Mouse (Mus musculus) embryo, embryonic 10.5 days (tissue): ENCODE measurements around the gene Sis.
A peak's percentile ranks its signal among the peaks of the same experiment; 100 is the strongest.

Source experiments
- DNase-seq: peaks from one replicate; pipeline ENCODE4 v3.0.0-alpha.2; 2015; ENCODE audit warnings: low spot score

Gene Sis

DNA sequence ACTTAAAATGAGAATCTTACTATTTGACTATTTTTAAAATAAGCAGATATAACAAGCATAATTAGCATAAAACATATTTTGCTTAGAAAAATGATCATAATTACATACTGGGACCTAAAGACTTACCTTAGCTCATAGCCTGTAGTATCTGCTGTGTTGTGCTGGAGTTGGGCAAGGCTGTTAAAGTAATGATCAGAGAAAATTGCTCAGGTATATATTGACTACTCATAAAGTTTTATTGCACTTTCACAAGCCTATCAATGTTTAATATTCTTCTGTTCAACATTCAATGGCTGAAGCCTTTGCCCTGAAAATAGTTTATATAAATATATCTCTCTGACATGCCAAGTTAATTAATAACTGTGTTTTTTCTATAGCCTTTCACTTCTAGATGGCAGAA lies at the start of gene Sis:
Sis (minus strand) TSS at position 189 of the 400 bp plus-strand sequence.
- no peak for DNase-seq

DNA sequence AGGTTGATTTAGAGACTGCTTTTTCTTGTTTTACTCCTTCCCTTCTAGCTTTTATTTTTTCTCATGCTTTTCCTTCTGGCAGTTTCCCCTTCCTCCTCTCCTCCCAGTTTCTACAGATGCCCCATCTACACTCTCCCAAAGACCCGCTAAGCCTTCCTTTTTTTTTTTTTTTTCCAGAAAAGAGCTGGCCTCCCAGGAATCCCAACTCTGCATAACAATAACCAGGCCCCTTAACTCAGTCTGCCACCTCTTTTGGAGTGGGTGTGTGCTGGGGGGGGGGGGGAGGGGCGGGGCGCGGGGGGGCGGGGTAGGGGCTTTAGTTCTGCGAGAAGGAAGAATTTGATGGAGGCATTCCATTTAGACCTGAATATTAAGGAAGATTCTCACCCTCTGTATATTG lies 38.4 kb upstream of the Sis start:
- peak; percentile 0 for DNase-seq

- no peak for DNase-seq
Measured at GRCm38 (mm10) chr3:73002933-73003696, 35.5 kb upstream of the Sis start.

DNA sequence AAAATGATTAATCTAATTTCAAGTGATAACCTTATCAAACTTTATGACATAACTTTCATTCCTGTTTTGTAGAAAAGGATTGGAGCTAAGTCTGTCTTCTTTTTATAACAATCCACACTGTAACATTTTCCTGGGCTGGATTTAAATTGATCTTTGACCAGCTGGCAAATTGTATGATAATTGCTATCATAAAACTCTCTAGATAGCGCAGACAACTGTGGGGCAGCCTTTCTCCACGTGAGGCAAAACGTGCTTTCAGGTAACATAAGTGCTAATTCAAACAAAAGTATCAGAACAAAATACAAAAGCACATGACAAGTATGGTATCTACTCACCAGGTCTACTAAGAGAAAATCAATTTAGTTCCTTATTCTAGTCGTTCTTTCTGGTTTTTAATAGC lies 29.9 kb upstream of the Sis start:
- DNase-seq: no peak

- no peak for DNase-seq
Measured at GRCm38 (mm10) chr3:72990992-72991391, 23.3 kb upstream of the Sis start.

DNA sequence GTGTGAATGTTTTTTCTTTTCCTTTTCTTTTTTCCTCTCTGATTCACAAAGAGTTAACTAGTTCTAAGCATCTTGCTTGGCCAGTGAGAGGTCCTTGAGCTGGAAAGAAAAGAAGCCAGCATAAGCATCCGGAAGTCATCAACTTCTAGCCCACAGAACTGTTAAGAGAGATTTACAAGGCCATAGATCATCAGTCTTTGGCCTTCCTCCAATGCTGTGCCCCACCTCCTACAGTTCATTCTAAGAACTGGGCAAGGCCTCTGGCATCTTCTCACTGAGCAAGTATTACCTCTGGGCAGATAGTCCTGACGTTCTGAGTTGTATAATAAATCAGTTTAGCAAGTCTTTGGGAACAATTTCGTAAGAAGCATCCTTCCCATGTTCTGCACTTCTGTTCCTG lies 8.9 kb upstream of the Sis start:
- DNase-seq: peak; percentile 1

- no peak for DNase-seq
Measured at GRCm38 (mm10) chr3:72918919-72919526, 48.6 kb downstream of the Sis start.

DNA sequence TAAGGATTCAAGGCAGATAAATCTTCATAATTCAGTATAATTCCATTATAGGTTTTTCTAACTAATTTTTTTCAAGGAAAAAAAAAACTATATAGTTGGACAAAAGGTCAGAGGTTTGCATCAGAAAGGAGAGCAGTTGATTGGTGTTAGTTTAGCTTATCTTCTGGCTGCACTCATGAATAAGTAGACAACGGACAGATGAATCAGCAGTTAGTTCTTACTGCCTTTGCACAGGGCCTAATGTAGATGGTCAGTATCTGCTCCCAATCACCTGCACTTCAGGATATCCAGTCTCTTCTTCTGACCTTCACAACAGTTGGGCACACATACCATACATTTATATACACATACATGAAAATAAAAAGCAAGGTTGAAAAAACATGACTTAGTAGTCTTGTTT lies 85.2 kb downstream of the Sis start:
- no peak for DNase-seq

DNA sequence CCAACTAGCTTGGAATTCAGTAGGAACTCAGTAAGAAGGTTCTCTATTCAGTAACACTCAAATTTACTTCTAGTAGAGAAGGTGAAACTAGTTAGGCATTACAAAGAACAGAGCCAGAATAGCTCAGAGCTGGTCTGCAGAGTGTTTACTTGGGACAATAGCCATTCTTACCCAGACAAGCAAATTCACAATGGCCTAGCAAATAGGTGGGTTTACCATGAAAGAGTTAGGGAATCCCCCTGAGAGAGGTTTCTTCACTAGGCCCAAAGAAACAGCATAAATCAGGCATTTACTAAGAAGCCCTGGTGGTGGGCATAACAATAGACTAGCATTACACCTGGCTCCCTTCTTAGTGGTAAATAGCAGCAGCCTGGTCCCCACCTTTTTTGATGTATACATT lies 99.5 kb downstream of the Sis start:
- no peak for DNase-seq

GRCm38 (mm10) chr3:72858738-72859137 lies 108.9 kb downstream of the Sis start:
- DNase-seq: no peak

- no peak for DNase-seq
Measured at GRCm38 (mm10) chr3:72855405-72855804, 112.3 kb downstream of the Sis start.

DNA sequence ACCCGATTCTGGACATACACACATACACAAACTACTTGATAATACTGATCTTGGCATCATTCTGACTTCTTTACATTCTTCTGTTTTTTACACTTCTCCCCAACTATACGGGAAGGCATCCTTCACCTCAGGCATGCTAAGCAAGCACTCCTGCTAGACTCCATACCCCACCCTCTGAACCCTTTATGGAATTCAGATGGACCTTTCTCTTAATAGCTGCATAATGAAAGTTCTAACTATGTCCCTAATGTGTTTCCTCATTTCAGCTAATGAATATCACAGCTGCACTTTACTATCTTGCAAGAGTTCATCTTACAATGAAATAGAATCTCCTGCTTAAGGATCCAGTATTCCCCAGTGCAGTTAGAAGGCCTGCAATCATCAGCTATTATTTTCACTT lies 127.0 kb downstream of the Sis start:
- no peak for DNase-seq
